Mouse (Mus musculus) ovary, adult 18-20 months (tissue): ENCODE measurements around the gene Rbm39.
"Not testable (repeated sequence)": the region's sequence is repeated elsewhere in the genome, so short reads cannot be mapped to it uniquely, and the experiment has no call there.

Source experiments
- DNase-seq: peaks from one replicate; pipeline ENCODE4 v3.0.0; 2022; ENCODE audit warnings: low spot score, mixed read lengths

Rbm39 gene

DNA sequence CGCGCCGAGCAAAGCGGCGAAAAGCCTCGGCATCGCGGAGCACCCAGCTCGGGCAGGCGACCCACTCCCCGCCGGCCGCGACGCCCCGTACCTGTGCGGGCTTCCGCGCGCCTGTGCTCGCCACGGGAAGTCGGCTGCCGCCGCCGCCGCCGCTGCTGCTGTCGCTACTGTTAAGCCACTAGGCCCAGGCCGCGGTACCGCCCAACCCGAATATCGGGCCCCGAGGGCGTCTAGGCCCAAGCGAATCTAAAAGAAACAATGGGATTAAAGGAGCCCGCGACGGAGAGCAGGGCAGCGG is 293 bp downstream of the Rbm39 start:
- DNase-seq: no peak

DNA sequence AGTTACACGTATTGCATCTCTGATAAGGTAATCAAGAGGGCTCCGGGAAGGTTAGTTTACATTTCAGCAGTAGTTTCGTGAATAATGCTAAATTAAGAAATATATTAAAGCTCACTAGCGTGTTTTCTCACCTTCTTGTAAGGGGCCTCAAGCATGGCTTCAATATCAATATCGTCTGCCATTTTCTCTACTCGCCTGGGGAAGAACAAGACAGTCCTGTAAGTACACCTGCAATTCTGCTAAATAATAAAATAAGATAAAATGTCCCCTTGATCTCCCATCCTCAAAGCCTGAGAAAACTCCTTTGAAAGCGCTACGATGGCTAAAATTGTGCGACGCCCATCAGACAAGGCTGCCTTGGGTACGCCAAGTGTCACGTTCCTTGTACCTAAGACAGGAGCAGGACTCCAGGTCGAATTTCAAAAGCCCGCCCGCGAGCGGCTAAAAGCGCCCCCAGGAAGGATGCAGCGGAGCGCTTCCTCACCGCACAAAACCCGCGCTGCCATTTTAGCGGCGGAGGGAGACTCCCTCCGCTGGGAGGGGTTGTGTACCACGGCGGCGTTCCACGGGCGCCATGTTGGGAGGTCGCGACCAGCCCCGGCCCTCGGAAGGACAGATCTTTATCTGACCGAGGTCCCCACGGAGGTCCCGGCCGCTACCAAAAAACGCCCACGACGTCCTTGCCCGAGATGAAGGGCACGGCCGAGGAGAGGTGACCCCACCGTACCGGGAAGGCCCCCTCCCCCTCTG is 817 bp downstream of the Rbm39 start:
- peak; percentile 57 for DNase-seq

DNA sequence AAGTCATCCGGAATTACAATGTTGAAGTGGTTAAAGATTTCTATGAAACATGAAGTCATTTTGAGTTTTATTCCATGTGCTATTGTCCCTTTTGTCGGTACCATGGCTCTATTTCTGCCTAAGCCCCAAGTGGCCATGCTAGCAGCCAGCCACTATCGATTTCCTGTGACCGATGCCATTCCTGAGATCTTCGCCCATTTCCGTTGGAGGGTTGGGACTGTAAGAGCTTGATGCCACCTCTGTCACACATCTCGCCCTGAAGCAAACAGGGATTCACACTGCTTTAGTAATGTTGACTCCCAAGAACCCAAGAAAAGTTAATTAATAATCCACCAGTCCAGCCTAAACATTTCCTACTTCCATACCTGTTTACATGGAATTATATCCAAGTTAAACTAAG is 2.4 kb downstream of the Rbm39 start:
- no peak for DNase-seq

DNA sequence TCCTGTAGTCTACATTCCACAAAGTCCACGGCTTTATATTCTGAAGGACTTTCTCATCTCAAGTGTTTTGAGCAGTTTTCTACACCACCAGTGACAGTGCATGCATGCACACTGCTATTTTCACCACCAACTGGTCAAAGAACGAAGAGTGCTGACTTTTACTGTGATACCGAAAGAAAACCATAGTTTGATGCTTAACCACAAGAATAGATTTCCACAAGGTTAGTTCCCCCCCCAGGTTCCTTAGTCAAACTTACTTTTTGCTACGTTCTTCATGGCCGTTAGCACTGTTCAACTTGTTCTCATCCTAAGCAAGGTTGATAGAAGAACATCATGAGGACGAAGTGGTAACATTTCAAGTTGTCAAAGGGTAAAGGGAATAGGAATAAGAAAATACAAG is 3.0 kb downstream of the Rbm39 start:
- DNase-seq: no peak

DNA sequence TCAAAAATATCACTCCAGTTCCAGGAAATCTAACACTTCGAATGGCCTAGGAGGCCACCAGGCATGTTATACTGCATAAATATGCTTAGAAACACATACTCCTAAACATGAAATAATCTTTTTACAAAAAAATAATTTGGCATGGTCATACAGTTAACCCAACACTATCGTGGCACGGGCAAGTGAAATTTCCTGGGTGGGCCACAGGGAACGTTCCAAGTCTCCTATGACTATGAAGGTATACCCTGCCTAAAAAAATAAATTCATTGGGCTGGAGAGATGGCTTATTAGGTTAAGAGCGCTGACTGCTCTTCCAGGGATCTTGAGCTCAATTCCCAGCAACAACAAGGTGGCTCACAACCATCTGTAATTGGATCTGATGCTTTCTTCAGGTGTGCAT is 13.5 kb downstream of the Rbm39 start:
- no peak for DNase-seq

DNA sequence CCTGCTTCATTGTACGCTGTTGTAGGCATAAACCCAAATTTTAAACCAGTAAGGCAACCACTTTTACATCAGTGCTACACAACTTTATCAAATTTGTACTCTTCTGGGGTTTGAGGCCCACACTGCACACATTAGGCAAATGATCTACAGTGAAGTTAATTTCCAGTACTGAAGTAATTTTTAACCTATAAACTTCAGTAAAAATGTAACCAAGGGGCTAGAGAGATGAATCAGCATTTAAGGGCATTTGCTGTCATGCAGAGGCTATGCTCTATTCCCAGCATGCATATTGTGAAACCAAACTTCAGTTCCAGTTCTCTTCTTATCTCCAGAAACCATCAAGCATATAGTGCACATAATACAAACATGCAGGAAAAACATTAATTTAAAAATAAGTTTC is 14.6 kb downstream of the Rbm39 start:
- no peak for DNase-seq

DNA sequence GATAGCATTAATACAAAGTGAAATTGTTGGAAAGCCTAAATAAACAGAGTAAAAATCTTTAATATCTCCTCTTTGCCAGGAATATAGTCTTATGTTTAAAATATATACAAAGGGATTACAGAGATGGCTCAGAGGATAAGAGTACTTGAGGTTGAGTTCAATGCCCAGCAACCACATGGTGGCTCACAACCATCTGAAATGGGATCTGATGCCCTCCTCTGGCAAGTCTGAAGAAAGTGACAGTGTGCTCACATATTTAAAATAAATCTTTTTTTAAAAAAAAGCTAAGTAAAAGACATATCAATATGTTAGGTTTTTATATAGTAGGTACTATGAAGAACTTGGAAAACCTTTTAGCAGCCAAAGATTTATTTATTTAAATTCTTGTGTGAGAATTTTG is 28.5 kb downstream of the Rbm39 start:
- DNase-seq: no peak

DNA sequence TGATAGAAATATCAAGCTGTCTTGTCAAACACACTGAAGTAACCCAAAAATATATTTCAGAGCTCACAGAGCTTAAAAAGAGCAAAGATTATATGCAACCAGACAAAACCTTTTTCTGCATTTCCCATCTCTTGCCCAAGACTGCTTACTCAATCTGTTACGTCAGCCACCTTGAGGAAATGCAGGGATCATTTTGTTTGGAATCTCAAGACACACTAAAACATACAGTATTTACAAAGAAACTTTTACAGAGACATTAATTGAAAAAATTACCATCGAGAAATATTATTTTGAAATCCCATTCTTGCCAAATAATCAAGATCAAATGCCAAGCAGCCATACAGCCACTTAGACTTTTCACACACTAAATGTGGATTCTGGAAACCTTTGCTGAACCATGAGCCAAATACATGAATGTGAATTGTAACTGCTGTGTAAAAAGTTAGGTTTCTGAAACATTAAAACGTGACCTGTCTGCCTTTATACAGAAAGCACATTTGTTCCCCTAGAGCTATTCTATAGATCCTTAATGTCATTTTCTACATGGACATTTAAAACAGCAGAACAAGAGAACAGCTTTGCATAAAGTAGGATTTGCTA is 32.6 kb downstream of the Rbm39 start:
- no peak for DNase-seq

DNA sequence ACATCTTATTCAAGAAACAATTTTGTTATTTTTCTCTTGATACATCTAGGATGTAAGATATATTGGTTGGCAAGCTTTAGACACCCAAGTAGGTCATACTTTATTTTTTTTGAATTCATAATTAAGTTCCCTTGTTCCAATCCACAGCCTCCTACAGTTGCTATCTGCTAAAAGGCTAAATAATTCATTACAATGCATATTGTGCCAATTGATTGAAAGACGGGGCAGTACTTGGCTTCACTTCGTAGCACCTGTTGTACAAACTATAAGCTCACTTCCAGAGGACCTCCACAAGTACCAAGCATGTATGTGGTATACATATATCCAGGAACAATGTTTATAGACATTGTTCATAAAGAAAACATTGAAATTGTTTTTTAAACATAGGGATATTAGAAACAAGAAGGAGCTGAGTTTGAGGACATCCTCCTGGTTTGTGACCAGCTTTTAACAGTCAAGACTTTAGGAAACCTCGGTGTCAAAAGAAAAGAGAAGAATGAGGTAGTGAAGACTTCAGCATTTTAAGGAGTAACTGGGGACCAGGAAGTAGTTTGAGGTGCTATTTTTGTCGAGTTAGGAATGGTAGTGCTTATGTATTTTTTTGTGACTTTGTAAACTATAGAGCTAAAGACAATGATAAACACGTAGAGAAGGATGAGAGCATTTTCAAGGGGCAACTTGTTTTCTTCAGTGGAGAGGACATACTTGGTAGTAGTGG is 33.6 kb downstream of the Rbm39 start:
- no peak for DNase-seq

DNA sequence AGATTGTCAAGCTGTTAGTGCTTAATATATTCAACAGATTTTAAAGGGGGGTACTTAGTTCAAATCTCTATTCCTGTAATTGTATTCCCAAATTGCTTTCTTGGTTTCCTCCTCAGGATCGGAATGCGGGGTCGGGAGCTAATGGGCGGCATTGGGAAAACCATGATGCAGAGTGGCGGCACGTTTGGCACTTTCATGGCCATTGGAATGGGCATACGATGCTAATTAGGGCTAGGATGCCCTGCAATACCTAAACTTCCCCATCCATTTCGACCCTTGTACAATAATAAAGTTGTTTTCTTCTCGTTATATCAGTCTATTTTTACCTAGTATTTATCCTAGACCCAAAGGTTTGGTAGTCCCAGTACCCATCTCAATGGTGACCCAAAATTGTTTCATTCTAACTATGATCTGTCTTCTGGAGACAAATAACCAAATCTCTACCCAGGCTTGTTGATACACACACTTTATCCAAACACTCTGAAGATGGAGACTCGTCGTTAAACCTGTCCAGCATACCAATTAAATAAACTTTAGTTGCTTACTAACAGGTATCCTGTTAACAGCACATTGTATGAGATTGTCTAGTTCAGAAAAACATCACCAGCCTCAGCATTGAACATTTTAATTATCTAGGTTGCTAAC is 34.4 kb downstream of the Rbm39 start:
- DNase-seq: no peak

DNA sequence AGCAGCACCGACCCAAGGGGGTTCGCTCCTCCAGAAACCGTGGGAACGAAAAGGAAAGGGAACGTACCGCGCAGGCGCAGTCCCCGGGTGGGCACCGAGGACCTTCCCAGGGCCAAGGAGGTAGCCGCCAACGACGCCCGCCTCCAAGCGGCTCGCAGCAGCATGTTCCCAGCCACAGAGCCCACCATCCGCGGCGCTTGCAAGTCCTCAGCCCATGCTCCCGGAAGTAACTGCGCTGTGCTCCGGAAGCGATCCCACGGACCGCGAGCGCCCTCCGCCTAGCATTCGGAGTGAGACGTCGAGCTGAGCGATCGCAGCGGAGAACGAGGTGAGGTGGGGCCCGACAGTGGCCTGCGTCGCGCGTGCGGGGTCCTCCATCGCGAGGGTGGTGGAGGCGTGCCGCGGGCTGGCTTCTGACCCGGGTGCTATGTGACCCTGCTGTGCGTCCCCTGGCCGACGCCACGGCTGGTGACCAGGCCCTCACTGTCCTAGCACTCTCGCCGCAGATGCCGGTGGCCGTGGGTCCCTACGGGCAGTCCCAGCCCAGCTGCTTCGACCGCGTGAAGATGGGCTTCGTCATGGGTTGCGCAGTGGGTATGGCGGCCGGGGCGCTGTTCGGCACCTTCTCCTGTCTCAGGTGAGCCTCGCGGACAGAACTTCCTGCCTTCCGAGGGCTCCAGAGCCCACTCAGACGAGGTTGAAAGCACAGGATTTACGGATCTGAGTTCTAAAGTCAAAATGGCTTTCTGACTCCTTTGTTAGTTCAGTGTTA is 35.9 kb downstream of the Rbm39 start, which contains the start of the genes Romo1 and Nfs1:
Gene Romo1, plus strand, starts transcription at position 87 of the 772 bp plus-strand sequence.
Gene Nfs1, minus strand, starts transcription at position 234 of the 772 bp plus-strand sequence.
- peak; percentile 88 for DNase-seq

DNA sequence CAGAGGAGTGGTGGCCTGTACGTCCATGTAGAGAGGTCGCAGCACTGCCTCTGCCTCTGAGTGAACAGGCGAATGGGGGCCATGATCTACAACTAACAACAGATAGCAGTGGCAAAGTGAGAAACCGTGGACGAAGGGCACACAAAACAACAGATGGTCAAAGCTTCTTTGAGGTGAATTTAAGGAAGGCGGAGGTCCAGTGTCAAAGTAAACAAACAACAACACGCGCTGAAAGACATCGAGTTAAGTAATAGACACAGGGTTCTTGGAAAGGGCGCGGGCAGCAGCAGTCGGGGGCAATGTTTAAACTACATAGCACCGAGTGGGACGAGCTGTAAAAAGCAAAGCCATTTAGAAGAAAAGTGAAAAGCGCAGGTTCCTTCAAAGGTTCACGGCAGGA is 36.7 kb downstream of the Rbm39 start:
- no peak for DNase-seq

DNA sequence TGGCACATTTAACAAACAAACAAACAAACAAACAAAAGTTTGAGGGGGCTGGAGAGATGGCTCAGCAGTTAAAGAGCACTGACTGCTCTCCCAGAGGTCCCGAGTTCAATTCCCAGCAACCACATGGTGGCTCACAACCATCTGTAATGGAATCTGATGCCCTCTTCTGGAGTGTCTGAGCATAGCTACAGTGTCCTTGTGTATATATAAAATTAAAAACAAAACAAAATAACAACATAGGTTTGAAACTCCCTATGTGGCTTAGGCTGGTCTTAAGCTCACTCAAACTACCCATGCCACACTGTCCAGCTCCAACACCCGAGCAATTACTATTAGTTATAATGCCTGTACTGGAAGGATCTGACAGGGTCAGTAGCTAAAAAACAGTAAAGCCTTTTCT is 37.2 kb downstream of the Rbm39 start:
- DNase-seq: no peak

DNA sequence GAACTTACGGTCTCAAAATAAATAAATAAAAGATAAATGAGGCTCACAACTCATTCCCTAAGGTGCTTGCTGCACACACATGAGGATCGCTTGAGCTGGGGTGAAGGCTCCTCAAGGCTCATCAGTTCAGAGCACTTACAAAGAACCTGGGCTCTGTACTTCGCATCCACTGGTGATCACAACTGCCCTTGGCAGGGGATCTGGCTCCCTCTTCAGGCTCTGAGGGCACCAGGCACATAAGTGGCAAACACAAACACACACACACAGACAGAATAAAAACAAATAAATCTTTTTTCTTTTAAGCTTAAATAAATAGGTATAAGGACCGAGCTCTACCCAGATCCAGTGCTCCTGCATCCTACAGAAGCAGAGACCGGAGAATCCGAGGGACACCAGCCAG is 44.3 kb downstream of the Rbm39 start:
- no peak for DNase-seq

DNA sequence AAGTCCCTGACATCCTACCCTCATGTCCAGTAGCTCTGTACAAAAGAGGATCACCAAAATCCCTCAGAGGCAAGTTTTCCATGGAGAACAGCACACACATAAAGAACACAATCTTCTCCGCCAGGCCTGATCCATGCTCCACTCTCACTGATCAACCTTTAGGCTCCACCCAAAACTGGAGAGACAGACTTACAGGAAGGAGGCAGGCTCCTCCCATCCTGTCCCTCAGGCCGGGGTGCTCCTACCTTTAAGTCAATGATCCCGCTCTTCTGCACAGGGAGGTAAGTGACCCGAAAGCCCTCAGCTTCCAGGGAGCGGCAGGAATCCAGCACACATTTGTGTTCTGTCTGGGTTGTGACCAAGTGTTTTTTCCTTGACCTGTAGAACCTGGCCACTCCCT is 45.9 kb downstream of the Rbm39 start:
- DNase-seq: no peak

DNA sequence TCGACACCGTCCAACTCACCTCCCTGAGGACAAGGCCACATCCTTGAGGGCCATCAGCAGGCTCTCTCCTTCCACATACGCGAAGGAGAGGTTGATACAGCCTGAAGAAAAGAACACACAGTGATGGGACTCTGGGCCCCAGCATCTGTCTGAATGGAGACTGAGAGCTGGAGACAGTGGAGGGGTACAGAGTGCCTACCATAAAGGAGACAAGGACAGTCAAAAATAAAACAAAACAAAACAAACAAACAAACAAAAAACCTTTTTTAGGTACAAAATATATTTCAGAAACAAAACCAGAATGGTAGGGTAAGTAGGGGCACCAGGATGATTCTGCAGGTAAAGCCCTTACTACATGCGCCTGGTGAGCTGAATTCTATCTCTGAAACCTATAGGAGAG is 53.0 kb downstream of the Rbm39 start, which contains the start of gene Gm28036:
Gene Gm28036, minus strand, starts transcription at position 101 of the 400 bp plus-strand sequence.
- no peak for DNase-seq

DNA sequence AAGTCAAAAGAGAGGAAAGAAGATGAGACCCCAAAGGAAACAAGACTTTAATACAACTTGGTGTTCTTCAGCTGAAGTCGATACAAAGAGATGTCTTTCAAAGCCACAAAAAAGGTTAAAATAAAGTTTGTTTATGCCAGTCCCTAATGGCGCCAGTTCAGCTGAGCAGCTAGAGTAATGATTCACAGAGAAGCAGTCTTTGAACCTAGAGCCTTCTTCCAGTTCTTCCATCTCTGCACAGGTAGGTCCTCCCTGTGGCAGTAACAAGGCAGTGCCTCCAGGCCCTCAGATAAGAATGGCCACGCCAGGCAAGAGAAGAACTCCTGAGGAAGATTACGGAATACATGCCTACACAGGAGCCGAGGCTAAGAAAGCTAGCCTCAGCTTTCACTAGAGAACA is 56.3 kb downstream of the Rbm39 start:
- no peak for DNase-seq

DNA sequence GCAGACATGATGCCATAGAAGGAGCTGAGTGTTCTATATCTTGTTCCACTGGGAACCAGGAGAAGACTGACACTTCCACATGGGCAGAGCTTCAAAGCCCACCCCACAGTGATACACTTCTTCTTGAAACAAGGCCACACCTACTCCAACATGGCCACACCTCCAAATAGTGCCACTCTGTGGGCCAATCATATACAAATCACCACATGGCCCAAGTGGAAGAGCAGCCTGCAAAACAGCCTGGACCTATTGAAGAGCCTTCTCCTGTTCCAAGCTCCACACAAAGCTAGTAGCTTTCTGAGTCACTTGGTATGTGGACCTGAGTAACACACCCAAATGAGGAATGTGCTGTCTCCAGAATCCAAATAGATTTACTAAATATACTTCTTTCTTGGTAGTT is 60.5 kb downstream of the Rbm39 start:
- no peak for DNase-seq

DNA sequence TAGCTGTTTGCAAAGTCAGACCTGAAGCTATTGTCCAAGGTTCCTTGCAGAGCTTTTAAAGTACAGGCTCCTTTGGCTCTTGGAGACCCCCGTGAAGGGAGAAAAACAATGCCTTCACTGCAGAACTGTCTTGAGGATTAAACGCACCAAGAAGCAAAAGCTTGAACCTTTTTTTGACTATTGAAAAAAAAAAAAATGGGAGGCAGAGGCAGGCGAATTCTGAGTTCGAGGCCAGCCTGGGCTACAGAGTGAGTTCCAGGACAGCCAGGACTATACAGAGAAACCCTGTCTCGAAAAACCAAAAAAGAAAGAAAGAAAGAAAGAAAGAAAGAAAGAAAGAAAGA is 68.0 kb downstream of the Rbm39 start:
- DNase-seq: not testable (repeated sequence)

DNA sequence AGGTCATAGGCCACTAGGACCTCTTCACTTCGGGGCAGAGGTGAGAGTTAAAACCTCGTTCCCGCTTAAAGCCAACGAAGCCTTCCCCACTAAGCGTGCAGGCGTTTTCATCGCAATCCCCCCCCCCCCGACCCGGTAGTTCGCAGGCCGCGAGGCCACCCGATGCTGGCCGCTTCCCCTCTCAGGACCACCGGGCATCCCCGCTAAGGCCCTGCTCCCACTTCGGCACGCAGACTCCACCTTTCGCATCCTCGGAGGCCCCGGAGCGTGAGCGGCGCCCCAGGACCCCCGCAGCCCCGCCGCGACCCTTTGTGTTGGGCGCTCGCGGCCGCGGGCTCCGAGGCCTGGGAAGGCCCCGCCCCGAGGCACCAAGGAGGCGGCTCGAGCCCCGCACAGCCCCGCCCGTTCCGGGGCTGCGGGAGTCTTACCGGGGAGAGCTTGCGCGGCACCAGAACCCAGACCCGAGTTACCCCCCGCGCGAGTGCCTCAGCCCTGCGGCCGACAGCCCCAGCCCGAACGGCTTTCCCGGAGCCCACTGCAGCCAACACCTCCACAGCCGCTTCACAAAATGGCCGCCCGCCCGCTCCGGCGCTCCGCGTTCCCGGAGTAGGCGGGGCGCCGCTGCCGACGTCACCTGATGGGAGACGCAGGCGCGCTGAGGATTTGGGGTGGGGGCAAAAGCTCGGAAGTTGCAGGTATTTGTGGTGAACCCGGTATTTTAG is 68.5 kb downstream of the Rbm39 start, which contains the start of the genes Cpne1 and Rbm12:
Gene Cpne1, minus strand, starts transcription at position 608 of the 722 bp plus-strand sequence.
Gene Rbm12, minus strand, starts transcription at position 621 of the 722 bp plus-strand sequence.
- DNase-seq: peak; percentile 80
